Mouse (Mus musculus) lung, postnatal 0 days (tissue): ENCODE data around the gene Kcnb1. TPM values are rescaled to one million over a fixed set of nuclear protein-coding genes. Genes with fewer than 3 reads are reported as not detected.

Experiments
- ATAC-seq: fragments of 200-750 bp; cut with Nextera tagmentation; 2 replicates; pipeline ENCODE4 v1.8.0; 2017; ENCODE audit warnings: moderate library complexity
- DNase-seq: peaks from one replicate; pipeline ENCODE4 v3.0.0-alpha.2; 2016; ENCODE audit warnings: low spot score
- H3K27ac ChIP-seq: fragments of 300-500 bp; sonication (generic); 2 replicates; pipeline ENCODE4 v1.5.1; 2014; ENCODE audit warnings: antibody characterized with exemption, mild to moderate bottlenecking, low read length, mixed read lengths
- H3K27me3 ChIP-seq: fragments of 300-500 bp; sonication (generic); replicated peaks from 2 replicates; pipeline ENCODE4 v1.6.1; 2014; ENCODE audit warnings: low read length, mixed read lengths; ENCODE audit not compliant: insufficient read depth
- H3K36me3 ChIP-seq: fragments of 300-500 bp; sonication (generic); 2 replicates; pipeline ENCODE4 v1.6.1; 2014; ENCODE audit warnings: low read length, mixed read lengths; ENCODE audit not compliant: insufficient read depth
- H3K4me1 ChIP-seq: fragments of 300-500 bp; sonication (generic); 2 replicates; pipeline ENCODE4 v1.6.1; 2014; ENCODE audit warnings: antibody characterized with exemption, low read depth, low read length, mixed read lengths; ENCODE audit not compliant: insufficient read depth
- H3K4me2 ChIP-seq: fragments of 300-500 bp; sonication (generic); replicated peaks from 2 replicates; pipeline ENCODE4 v1.6.1; 2014; ENCODE audit warnings: low read depth, mild to moderate bottlenecking, low read length, moderate library complexity, mixed read lengths
- H3K4me3 ChIP-seq: fragments of 300-500 bp; sonication (generic); 2 replicates; pipeline ENCODE4 v1.5.1; 2014; ENCODE audit warnings: low read depth, low read length
- H3K9ac ChIP-seq: fragments of 300-500 bp; sonication (generic); replicated peaks from 2 replicates; pipeline ENCODE4 v1.6.1; 2014; ENCODE audit warnings: low read depth, mild to moderate bottlenecking
- H3K9me3 ChIP-seq: fragments of 300-500 bp; sonication (generic); 2 replicates; pipeline ENCODE4 v1.6.1; 2016; ENCODE audit warnings: low read length, mixed read lengths
- CTCF ChIP-seq: IDR thresholded peaks from 2 replicates; pipeline ENCODE4 v1.5.1; 2016; ENCODE audit warnings: antibody characterized with exemption, mild to moderate bottlenecking
- EP300 ChIP-seq: IDR thresholded peaks from 2 replicates; pipeline ENCODE4 v1.6.1; 2016; ENCODE audit warnings: antibody characterized with exemption, mild to moderate bottlenecking, control low read depth
- WGBS: fragments of 180-500 bp; shearing (Covaris S2); extraction: QIAGEN DNeasy Blood & Tissue Kit; methylation state at CpG from one replicate; pipeline ENCODE4 v1.1.7; 2014; 5-methylcytosine and 5-hydroxymethylcytosine counted together
- polyA plus RNA-seq: library from polyadenylated mRNA; unstranded; fragments of >200 nt; fragmentation: Nextera tagmentation; extraction: Ambion mirVana; gene quantifications from 2 replicates; pipeline ENCODE4 v1.2.1, GENCODE M21; 2015

Gene Kcnb1
- polyA plus RNA-seq, 1 experiment from 2014 or later = 1.1 TPM

GRCm38 (mm10) chr2:167062497-167062911 lies 127.5 kb downstream of the Kcnb1 start:
- Histone ChIP-seq H3K4me1 (peaks cover 18% of the 10 kb centered on the region), H3K4me2 (peak overlapping the region; percentile 84), H3K9me3 (no peaks in the 10 kb centered on the region), H3K36me3 (peaks cover 14% of the 10 kb centered on the region), H3K27ac (peak overlapping the region; percentile 94), H3K9ac (peak overlapping the region; percentile 86), H3K4me3 (peak overlapping the region; percentile 83), H3K27me3 (no peaks in the 10 kb centered on the region)
- TF ChIP-seq CTCF (no peak), EP300 (no peak)
- DNase-seq (peak; percentile 99), ATAC-seq (peak; percentile 96)
- 0% methylated on average over 5 of the region's 60 CpGs for WGBS

- H3K4me3 ChIP-seq = peak overlapping the region; percentile 83
- DNase-seq = peak; percentile 35
- H3K36me3 ChIP-seq = peaks cover 16% of the 10 kb centered on the region
- H3K4me2 ChIP-seq = peak overlapping the region; percentile 84
- H3K4me1 ChIP-seq = peaks cover 18% of the 10 kb centered on the region
- peak overlapping the region; percentile 86 for H3K9ac ChIP-seq
- no peak for ATAC-seq
- no peaks in the 10 kb centered on the region for H3K9me3 ChIP-seq
- no peaks in the 10 kb centered on the region for H3K27me3 ChIP-seq
- 0 out of 2 replicates have a peak overlapping the region, but pooled peaks have one; percentile 94 for H3K27ac ChIP-seq
- 21% methylated on average over 11 of the region's 11 CpGs for WGBS
- TF ChIP-seq EP300 = no peak
- no peak for TF ChIP-seq CTCF
Observed at GRCm38 (mm10) chr2:167061381-167062034, 128.4 kb downstream of the Kcnb1 start.

GRCm38 (mm10) chr2:167060761-167061160 lies 129.2 kb downstream of the Kcnb1 start:
- TF ChIP-seq EP300 = no peak
- no peak for TF ChIP-seq CTCF
- Histone ChIP-seq H3K4me3 (0 out of 2 replicates have a peak overlapping the region, but pooled peaks have one; percentile 83), H3K27me3 (no peaks in the 10 kb centered on the region), H3K27ac (peak overlapping the region; percentile 44), H3K9me3 (no peaks in the 10 kb centered on the region), H3K9ac (0 out of 2 replicates have a peak overlapping the region, but pooled peaks have one; percentile 23), H3K36me3 (peaks cover 20% of the 10 kb centered on the region), H3K4me2 (peak overlapping the region; percentile 14; the same call in 1 of the 2 replicates), H3K4me1 (peaks cover 18% of the 10 kb centered on the region)
- no peak for ATAC-seq
- DNase-seq = no peak

GRCm38 (mm10) chr2:167060360-167060759 lies 129.6 kb downstream of the Kcnb1 start:
- TF ChIP-seq CTCF (no peak), EP300 (no peak)
- Histone ChIP-seq H3K4me1 (peaks cover 18% of the 10 kb centered on the region), H3K4me2 (peak overlapping the region; percentile 14; the same call in 1 of the 2 replicates), H3K4me3 (no peak overlapping the region), H3K27me3 (no peaks in the 10 kb centered on the region), H3K9me3 (no peaks in the 10 kb centered on the region), H3K9ac (peak overlapping the region; percentile 23; the same call in 1 of the 2 replicates), H3K36me3 (peaks cover 20% of the 10 kb centered on the region), H3K27ac (peak overlapping the region; percentile 44)
- peak; percentile 44 for DNase-seq
- ATAC-seq = no peak
- WGBS = 49% methylated on average over 3 of the region's 3 CpGs

- no peak for TF ChIP-seq CTCF
- TF ChIP-seq EP300 = no peak
- DNase-seq (peak; percentile 21), ATAC-seq (no peak)
- 62% methylated on average over 12 of the region's 12 CpGs for WGBS
- H3K27me3 ChIP-seq = no peaks in the 10 kb centered on the region
- 0 out of 2 replicates have a peak overlapping the region, but pooled peaks have one; percentile 14 for H3K4me2 ChIP-seq
- peaks cover 19% of the 10 kb centered on the region for H3K4me1 ChIP-seq
- H3K9ac ChIP-seq = peak overlapping the region; percentile 23; the same call in 1 of the 2 replicates
- peaks cover 20% of the 10 kb centered on the region; the same call in 1 of the 2 replicates for H3K36me3 ChIP-seq
- no peaks in the 10 kb centered on the region for H3K9me3 ChIP-seq
- no peak overlapping the region for H3K4me3 ChIP-seq
- H3K27ac ChIP-seq = peak overlapping the region; percentile 44
Observed at GRCm38 (mm10) chr2:167059960-167060359, 130.0 kb downstream of the Kcnb1 start.

- ATAC-seq (no peak), DNase-seq (no peak)
- 0 out of 2 replicates have a peak overlapping the region, but pooled peaks have one; percentile 1 for H3K4me2 ChIP-seq
- peaks cover 20% of the 10 kb centered on the region; the same call in 1 of the 2 replicates for H3K36me3 ChIP-seq
- no peaks in the 10 kb centered on the region for H3K27me3 ChIP-seq
- no peak overlapping the region for H3K9ac ChIP-seq
- H3K4me1 ChIP-seq = peaks cover 19% of the 10 kb centered on the region
- peak overlapping the region; percentile 44 for H3K27ac ChIP-seq
- H3K9me3 ChIP-seq = no peaks in the 10 kb centered on the region
- TF ChIP-seq EP300 = no peak
- no peak for TF ChIP-seq CTCF
- H3K4me3 ChIP-seq = no peak overlapping the region
- 61% methylated on average over 8 of the region's 8 CpGs for WGBS
Observed at GRCm38 (mm10) chr2:167059536-167059935, 130.4 kb downstream of the Kcnb1 start.
